Mouse (Mus musculus) R1 (cell line): ENCODE results near the gene Hist1h2ae.

Experiments
- DNase-seq: peaks from one replicate; pipeline ENCODE4 v3.0.0-alpha.2; 2018; ENCODE audit warnings: low read depth, low spot score

Gene Hist1h2ae

DNA sequence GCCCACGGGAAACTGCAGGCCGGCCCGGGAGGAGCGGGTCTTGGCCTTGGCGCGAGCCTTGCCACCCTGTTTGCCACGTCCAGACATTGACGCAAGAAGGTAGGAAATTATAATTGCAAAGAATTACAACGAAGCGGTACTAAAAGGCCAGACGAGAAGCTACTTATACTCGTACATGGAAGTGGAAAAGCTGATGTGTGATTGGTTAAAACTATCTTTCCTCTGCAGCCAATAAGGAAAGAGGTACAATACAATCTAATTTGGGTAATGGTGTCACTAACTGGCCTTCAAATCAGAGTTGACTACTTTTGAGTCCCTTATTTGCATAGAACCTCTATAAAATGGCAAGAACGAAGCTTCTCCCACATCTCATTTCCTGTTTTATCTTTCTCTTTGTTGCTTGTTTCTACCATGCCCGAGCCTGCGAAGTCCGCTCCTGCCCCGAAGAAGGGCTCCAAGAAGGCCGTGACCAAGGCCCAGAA lies at the start of gene Hist1h2ae, which contains the start of gene Hist1h2bg:
Gene Hist1h2ae, minus strand, starts transcription at position 199 of the 482 bp plus-strand sequence.
Gene Hist1h2bg, plus strand, starts transcription at position 375 of the 482 bp plus-strand sequence.
- DNase-seq, result peak; percentile 99

DNA sequence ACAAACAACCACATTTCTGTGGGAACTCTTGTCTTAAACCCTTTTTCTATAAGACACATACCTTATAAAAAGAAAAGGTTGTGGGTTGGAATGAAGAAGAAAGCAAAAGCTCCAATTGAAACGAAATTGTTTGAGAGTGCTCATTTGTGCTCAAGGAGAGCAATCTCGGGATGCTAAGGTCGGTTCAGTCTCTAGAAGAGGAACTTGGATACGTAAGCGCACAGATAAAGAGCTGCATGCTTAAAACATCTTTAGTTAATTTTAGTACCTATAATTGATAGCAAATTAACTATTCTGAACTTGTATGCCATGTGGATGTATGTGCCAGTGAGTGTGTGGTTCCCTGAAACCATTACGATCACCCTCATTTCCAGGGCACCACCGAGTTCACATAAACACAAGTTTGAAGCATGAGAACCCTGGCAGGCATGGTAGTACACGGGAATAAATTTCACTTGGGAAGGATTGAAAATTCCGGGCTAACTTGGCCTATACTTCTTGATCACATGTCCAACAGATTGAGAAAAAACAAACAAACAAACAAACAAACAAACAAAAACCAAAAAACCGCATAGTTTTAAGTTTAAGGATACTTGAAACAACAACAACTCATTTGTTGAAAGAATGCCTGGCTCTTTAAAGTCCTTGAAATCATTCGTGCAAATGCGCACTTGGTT lies 49.2 kb upstream of the Hist1h2ae start:
- no peak for DNase-seq

DNA sequence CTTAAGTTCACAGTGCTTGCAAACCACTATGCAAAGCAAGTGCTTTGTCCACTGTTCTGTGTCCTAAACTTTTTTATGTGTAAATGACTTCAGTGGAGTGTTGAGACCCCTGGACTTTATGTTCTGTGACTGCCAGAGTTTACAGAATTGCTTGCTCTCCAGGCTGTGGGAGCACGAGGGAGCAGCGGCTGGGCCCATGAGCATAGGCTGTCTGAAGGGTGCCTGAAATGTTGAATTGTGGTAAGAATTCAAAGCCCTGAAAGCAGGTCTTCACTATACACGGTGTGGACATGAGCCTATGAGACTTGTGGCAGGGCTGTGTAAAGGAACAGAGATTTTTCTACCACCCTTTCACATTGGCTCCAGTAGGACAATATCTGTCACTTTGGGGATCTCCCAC lies 40.6 kb upstream of the Hist1h2ae start:
- no peak for DNase-seq

DNA sequence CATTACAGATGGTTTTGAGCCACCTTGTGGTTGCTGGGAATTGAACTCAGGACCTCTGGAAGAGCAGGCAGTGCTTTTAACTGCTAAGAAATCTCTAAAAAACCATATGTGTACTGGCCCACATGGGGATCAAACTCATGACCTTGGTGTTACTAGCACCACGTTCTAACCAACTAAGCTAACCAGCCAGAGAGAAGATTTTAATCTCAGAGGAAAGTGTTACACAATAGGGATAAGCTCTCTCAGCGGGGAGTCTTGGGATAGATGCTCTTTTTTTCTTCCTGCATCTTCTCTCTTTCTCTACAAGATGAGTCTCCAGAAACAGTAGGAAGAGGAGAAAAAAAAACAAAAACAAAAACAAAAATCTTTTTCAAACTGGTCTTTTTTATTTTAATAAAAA lies 39.4 kb upstream of the Hist1h2ae start:
- DNase-seq, result peak; percentile 69

DNA sequence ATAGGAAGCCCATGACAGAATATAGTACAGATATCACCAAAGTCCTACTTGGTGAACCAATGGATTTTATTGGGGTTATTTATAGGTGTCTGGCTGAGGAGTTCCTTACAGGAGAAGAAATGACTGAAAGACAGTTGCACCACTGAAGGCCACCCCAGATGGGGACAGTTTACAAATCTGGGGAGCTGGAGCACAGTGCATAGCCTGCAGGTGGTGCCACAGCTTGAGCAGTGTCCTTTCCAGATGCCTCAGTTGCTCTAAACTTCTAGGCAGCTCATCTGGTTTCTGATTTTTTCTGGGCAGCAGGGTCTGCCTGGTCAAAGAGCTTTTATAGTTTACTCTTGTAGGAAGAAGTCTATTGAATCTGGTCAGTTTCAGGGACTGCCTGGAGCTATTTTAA lies 38.8 kb upstream of the Hist1h2ae start:
- DNase-seq, result no peak

DNA sequence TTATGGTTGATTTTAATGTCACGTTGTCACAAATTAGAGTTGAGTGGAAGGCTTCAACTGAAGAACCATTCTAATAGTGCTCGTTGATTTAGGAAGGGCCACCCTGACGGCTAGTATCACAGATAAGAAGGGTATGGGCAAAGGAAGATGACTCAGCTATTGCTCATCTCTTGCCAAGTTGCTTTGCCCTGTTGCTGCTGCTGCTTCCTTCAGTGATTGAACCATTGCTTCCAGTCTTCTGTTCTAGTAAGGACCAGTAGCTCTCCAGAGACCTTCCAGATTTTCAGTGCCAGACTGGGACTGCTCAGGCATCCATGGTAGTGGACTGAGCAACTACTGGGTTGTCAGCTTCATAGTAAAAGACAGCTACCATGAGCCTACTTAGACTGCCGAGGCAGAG lies 38.2 kb upstream of the Hist1h2ae start:
- no peak for DNase-seq

DNA sequence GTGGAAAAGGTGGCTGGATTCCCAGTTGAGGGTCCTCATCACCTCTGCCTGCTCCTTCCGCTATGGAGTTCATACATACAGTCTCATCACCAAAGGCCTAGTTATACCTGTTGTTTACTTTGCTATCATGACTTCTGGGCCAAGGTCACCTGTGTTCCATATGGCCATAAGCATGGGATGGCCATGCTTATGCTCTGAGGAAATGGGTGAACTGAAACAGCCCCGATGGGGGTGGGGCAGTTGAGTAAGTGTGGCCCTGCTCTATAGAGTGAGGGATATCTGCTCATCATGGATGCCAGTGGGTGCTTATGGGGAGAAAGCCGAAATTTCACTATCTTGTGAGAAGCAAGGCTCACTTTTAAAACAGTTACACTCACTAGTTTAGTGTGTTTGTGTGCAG lies 34.0 kb upstream of the Hist1h2ae start:
- DNase-seq, result no peak

DNA sequence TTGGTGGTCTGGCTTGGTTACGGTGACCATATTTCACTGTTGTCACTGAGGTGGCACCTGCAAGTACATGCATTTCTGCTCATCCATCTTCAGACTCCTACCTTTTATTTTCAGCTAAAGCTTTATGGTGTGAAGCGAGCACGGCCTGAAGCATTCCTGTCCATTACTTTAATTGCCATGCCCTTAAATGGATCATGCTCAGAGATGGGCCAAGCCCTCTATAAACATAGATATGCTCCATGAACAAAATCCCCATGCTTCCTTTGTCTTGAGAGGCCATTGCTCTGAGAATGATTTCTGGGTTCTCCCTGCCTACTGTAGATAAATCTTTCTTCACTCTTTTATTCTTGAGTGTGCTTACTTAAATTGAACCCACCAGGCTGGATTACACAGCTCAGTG lies 33.4 kb upstream of the Hist1h2ae start:
- DNase-seq, result no peak

DNA sequence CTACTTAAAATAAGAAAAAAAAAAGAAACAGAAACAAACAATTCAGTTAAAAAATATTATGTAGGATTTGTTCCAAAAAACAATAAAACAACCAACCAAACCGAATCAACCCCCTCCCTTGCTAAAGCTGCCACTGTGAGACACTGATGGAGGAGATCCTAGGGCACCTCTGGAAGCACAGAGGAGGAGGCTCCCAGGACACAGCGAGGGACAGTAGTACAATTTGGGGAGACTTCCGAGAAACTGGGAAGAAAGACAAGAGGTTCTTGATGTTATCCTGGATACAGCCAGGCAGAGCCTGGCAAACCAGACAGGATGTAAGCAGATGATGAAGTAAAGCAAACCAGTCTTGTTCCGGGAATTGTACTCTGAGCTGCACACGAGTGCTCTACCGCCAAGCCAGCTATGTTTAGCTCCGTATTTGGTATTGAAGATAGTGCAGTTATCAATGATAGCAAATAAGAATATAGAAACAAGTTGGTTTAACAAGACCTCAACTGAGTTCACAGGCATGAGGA lies 32.2 kb upstream of the Hist1h2ae start:
- no peak for DNase-seq

DNA sequence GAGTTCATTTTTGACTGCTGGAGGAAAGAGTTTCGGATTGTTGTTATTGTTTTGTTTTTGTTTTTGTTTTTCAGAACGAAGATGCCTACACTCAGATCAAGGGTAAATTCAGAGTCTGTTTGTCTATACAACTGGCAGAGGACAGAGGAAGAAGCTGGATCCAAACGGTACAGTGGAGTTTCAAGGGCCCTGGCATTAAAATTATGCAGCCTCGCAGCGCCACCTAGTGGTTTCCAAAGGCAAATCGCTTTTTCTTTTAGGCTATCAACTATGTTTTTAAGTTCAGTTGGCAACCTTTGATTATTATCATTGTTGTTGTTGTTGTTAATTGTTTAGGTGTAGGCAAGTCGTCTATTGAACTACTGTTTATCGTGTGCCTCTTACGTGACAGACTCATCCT lies 26.9 kb upstream of the Hist1h2ae start:
- DNase-seq, result peak; percentile 76

DNA sequence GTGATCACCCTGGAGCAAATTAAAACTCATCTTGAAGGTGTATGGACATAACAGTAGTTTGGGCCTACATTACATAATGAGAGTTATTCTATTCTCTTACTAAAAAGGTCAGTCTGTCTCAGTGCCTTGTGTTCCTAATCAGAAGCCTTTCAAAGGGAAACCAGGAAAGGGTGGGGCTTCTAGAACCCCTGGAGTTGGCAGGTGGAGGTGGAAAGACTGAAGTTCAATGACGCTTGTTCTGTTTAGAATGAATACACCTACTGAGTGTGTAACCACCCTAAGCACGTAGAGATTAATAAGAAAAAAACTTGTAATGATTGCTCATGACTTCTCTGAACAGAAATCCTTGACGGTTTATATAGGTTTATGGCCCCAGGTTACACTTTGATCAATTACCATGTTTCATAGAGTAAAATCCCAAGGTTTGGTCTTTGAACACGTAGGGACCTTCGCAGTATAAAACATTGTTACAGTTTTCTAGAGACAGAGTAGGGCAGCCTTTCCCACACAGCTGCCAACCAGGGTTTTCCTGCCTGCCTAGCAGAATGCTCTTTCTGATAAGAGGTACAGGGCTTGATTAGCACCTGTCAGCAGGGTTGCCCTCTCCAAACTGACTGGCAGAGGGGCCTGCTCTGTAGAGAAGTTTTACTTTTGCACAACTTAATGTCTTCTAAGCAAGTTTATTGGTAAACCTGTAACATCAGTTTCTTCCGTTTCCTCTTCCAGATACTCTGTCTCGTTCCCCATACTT lies 24.8 kb upstream of the Hist1h2ae start:
- peak; percentile 83 for DNase-seq

DNA sequence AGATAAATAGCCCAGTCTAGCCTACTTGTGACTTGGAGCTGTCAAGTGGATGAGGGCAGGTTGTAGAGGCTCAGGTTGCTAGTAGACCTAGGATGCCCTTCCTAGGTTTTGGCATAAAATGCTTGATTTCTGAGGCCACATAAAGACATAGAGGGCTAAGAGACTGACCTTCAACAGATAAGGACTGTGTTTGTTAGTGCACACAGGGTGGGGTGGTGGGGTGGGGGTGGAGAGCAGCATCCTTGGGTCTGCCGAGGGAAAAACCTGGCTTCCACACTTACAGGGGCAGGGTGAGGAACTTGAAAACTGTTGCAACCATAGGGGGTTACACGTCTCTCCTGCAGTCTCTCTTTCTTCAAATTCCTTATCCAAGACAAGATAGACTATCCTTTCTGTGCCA lies 24.2 kb upstream of the Hist1h2ae start:
- peak; percentile 55 for DNase-seq

DNA sequence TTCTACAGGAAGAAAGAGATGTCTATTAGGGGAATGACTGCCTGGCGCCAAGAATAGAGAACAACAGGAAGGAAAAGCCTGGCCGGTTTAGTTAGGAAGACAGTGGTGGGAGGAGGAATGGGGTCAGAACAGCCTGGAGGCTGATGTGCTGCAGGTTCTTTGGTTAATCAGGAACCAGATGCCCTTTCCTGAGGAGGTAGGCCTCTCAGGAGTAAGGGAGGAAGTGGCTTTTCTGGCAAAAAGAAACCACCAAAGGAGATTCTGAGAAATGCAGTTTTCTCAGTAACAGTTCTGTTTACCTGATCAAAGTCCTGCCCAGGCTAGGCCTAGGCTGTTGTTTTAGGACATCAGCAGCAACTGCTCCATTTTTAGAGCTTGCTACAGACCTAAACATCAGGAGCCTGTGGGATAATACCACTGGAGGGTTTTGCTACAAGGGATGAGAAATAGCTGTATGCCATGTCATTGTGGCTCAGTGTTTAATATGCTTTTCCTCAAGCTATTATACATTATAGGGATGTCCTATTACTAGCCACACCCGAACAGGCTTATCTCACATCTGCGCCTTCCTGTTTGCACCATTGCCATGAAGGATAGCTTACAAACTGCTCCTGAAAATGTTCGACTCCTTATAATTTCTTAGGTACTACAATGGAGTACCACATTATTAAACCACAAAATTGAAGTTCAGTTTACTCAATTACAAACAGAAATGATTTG lies 22.2 kb upstream of the Hist1h2ae start:
- no peak for DNase-seq

DNA sequence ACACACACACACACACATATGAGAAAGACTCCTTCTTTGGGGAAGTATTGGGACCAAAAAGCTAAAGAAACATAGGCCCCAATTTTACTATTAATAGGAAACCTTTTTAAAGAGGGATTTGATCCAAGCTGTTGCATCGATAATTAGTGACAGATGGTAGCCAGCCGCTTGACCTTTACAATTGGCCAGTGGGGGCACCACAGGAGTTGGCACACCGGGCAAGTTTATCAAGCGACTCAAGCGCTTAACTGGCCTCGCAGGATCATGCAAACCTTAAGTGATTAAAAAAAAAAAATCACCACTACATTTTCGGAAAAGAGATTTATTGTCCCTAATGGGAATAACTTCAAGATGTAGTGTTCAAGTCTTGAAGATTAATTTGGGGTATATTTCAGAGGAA lies 21.6 kb upstream of the Hist1h2ae start:
- DNase-seq, result no peak

DNA sequence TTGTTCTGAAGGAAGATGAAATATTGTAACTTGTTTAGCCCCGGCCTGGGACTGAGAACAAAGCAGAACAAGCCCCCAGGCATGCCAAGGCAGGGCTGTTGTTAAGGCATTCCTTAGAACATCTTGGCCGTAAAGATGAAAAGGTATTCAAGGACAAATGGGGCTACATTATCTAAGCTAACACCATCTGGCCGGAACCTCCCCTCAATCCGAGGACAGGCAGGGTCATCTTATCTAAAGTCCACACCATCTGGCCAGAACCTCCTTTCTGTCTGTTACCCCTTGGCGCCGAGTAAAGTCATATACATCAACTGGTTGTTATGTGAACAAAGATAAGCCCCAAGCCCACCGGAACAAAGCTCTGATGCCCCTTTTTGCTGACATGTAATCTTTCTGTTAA lies 20.9 kb upstream of the Hist1h2ae start:
- peak; percentile 52 for DNase-seq

DNA sequence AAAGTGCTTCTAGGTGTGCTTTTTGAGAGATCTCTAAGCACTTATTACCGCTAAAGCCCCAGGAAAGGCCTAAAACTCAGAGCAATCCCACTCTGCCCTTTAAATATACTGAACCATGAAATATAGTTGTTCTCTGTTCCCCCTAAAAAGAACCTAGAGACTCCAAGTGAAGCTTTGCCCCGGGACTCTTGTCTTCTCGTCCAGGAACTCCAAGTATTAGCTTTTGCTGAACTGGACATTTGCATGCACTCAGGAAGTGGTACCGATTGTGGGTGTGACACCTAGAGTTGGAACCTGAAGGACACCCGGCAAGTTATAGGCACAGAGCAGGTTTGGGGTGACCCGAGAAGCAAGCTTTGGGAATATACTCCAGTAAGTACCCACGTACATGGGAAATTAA lies 20.2 kb upstream of the Hist1h2ae start:
- DNase-seq, result no peak

DNA sequence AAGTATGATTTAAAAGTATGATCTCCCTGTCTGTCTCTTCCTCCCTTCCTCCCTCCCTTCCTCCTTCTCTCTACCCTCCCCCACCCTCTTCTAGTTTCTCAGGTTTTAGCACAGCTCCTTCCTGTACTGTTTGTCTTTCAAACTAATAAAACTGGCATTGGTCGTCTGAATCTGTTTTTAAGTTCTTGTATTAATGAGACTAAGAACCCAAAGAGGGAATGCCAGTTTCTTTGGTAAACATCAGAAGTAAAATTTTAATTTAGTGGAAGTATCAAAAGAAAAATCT lies 15.9 kb upstream of the Hist1h2ae start:
- DNase-seq, result peak; percentile 42

DNA sequence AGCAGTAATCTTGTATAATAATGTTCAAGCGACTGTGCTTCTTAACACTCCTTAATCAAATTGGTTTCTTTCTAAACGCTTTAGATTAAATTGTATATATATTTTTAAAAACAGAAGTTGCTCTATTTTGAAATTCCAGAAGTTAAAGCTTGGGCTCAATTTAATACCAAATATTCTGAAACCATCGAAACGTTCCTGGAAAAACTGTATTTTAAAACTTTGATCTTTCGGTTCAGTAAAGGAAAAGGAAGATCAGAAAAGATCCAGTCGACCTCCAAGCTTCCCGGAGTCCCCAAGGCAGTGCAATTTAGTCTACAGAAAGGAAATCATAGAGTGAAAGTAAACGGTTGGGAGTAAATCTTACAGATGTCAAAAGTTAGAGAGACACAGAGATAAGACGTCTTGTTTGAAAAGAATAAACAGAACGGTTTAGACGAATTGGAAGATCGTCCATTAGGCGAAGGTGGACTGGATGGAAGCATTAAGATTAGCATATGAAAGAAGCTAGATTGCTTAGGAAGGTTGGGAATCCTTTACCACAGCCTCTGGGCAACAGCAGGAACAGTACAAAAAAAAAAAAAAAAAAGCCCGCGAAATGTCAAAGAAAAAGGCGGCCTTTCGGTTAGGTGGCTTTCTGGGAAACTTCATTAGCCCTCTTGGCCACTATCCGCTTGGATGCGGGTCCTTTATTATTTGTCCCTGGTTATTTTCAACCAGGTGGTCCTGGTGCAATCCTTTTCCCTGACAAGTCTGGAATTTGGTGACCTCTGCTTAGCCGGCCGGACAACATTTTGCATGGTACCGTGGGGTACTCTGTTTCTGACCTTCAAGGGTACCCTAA lies 15.3 kb upstream of the Hist1h2ae start:
- DNase-seq, result peak; percentile 89

DNA sequence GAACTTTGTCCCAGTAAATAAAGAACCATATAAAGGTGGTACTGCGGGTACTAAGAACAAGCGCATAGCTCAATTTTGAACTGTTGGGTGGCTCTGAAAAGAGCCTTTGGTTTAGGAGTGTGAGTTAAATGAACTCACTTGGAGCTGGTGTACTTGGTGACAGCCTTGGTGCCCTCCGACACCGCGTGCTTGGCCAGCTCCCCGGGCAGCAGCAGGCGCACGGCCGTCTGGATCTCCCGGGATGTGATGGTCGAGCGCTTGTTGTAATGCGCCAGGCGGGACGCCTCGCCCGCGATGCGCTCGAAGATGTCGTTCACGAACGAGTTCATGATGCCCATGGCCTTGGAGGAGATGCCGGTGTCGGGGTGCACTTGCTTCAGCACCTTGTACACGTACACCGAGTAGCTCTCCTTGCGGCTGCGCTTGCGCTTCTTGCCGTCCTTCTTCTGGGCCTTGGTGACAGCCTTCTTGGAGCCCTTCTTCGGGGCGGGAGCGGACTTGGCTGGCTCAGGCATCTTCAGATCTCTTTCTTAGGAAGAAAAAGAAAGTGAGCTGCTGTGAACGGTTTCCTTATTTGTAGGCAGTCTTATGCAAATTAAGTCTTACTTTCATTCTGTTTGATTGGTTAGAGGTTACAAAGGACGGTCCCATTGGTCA lies 14.6 kb upstream of the Hist1h2ae start:
- DNase-seq, result peak; percentile 96

DNA sequence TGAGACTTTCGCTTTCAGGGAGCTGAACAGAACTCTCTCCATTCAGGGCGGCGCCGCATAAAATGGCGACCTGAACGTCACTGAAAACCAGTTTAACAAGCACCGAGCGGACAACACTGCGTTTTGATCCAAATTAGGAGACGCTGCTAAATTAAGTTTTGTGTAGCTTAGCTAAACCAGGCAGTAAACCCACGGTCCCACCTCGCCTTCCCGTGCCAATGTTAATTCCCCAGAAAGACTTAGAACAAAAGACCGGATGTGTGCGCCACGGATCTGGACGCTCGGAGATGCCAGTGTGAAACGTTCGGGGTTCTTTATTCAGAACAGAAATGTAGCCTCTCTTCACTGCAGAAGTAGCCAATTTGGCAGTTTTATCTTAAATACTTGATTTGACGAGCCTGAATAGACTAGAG lies 14.0 kb upstream of the Hist1h2ae start:
- peak; percentile 92 for DNase-seq

DNA sequence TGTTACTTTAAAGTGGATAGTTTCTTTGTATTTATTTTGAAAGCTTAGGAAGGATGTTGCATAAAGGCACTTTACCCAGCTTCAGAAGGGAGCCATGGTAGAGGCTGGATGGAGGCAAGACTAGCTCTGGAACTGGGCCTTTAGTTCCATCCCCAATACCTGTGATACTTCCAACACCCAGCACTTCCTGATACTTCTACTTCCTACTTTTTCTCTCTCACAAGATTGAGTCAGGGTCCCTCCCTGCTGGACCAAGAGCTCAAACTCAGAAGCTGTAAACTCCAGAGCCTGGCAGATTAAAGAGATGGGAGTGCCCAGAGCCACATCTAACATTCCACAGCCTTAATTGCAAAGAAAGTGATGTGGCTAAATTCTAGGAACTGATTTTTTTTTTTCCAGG lies 13.3 kb upstream of the Hist1h2ae start:
- DNase-seq, result peak; percentile 64
